In genomic region chr14:30550232-30551070, GRCm38 (mm10) we compare ENCODE assay signal across 8 mouse cellular contexts. TPM values are rescaled to one million over a fixed set of nuclear protein-coding genes. Genes with fewer than 3 reads are reported as not detected.
DNase-seq lines count a peak whose midpoint lies in the region; ATAC-seq and TF ChIP-seq lines count a peak whose summit lies in the region.

No protein-coding gene starts in this region.

- no peak for TF ChIP-seq CTCF in lung, adult 2 months (IDR thresholded peaks at IDR 0.05; ENCODE audit: insufficient read depth, low read length)

- no peaks in the 10 kb centered on the region for H3K9me3 ChIP-seq in embryonic facial prominence, embryonic 15.5 days (replicated peaks)
- H3K9me3 ChIP-seq in limb, embryonic 13.5 days = 0 out of 2 replicates have a peak, but pooled peaks cover 1% of the 10 kb centered on the region
- no peaks in the 10 kb centered on the region for H3K9me3 ChIP-seq in neural tube, embryonic 14.5 days (ENCODE audit: control insufficient read depth, low read length)

- H3K36me3 ChIP-seq in embryonic facial prominence, embryonic 15.5 days = no peaks in the 10 kb centered on the region
- H3K36me3 ChIP-seq in limb, embryonic 13.5 days = peaks cover 10% of the 10 kb centered on the region
- no peaks in the 10 kb centered on the region for H3K36me3 ChIP-seq in neural tube, embryonic 14.5 days (ENCODE audit: control insufficient read depth, insufficient read depth, low read length)

- no peak for ATAC-seq in embryonic facial prominence, embryonic 15.5 days (ENCODE audit: insufficient number of reproducible peaks, low FRiP score, low TSS enrichment, low read depth)
- no peak for ATAC-seq in limb, embryonic 13.5 days (ENCODE audit: low FRiP score, low read depth)
- ATAC-seq in neural tube, embryonic 14.5 days (ENCODE audit: low read depth) = no peak
- ATAC-seq in granulocyte monocyte progenitor cell, adult 5-6 weeks (replicated peaks; ENCODE audit: poor library complexity, severe bottlenecking) = no peak

- H3K27me3 ChIP-seq in embryonic facial prominence, embryonic 15.5 days = no peaks in the 10 kb centered on the region
- H3K27me3 ChIP-seq in limb, embryonic 13.5 days = no peaks in the 10 kb centered on the region
- H3K27me3 ChIP-seq in neural tube, embryonic 14.5 days (ENCODE audit: control insufficient read depth, insufficient read depth, low read length) = no peaks in the 10 kb centered on the region

- peak overlapping the region; percentile 88 for H3K4me2 ChIP-seq in embryonic facial prominence, embryonic 15.5 days (replicated peaks)
- peak overlapping the region; percentile 82 for H3K4me2 ChIP-seq in limb, embryonic 13.5 days (replicated peaks)
- H3K4me2 ChIP-seq in neural tube, embryonic 14.5 days (ENCODE audit: low read depth, low read length) = peak overlapping the region; percentile 91

- peak overlapping the region; percentile 95; the same call in 1 of the 2 replicates for H3K27ac ChIP-seq in embryonic facial prominence, embryonic 15.5 days (replicated peaks)
- peak overlapping the region; percentile 92; the same call in 1 of the 2 replicates for H3K27ac ChIP-seq in limb, embryonic 13.5 days
- H3K27ac ChIP-seq in neural tube, embryonic 14.5 days (ENCODE audit: low read depth, low read length) = no peak overlapping the region; the same call in 1 of the 2 replicates

- no peak for TF ChIP-seq POLR2A in lung, adult 2 months (IDR thresholded peaks at IDR 0.05; ENCODE audit: borderline replicate concordance, extremely low read depth, low read depth, low read length)

- H3K4me1 ChIP-seq in lung, adult 2 months (ENCODE audit: control insufficient read depth, insufficient read depth, low read length) = peaks cover 24% of the 10 kb centered on the region
- H3K4me1 ChIP-seq in embryonic facial prominence, embryonic 15.5 days = peaks cover 32% of the 10 kb centered on the region
- H3K4me1 ChIP-seq in limb, embryonic 13.5 days = peaks cover 28% of the 10 kb centered on the region
- peaks cover 25% of the 10 kb centered on the region for H3K4me1 ChIP-seq in neural tube, embryonic 14.5 days (ENCODE audit: control insufficient read depth, insufficient read depth, low read length)

- no peak for DNase-seq in lung, adult 2 months
- no peak for DNase-seq in lung, postnatal 10 days
- no peak for DNase-seq in ovary, postnatal 10 days (ENCODE audit: low spot score)
- DNase-seq in right cerebral cortex, postnatal 14 days = no peak

- peak overlapping the region; percentile 93 for H3K9ac ChIP-seq in embryonic facial prominence, embryonic 15.5 days
- peak overlapping the region; percentile 93 for H3K9ac ChIP-seq in limb, embryonic 13.5 days
- H3K9ac ChIP-seq in neural tube, embryonic 14.5 days (replicated peaks; ENCODE audit: low read depth, low read length) = peak overlapping the region; percentile 95; the same call in 1 of the 2 replicates

- WGBS in lung, adult 2 months = 44% methylated on average over 8 of the region's 8 CpGs
- WGBS in embryonic facial prominence, embryonic 15.5 days = 30% methylated on average over 8 of the region's 8 CpGs
- whole genome bisulfite sequencing in limb, embryonic 13.5 days = 32% methylated on average over 8 of the region's 8 CpGs
- WGBS in neural tube, embryonic 14.5 days = 31% methylated on average over 8 of the region's 8 CpGs

- H3K4me3 ChIP-seq in lung, adult 2 months (replicated peaks; ENCODE audit: extremely low read depth, low read depth, low read length) = peak overlapping the region; percentile 90
- peak overlapping the region; percentile 84 for H3K4me3 ChIP-seq in embryonic facial prominence, embryonic 15.5 days (replicated peaks)
- peak overlapping the region; percentile 85 for H3K4me3 ChIP-seq in limb, embryonic 13.5 days
- peak overlapping the region; percentile 62 for H3K4me3 ChIP-seq in neural tube, embryonic 14.5 days (ENCODE audit: low read depth, low read length)

RNA-seq across cellular contexts. Expression of gene Tkt, which starts 2.3 kb away (rescaled TPM):
- 223 and 271 TPM in 2 replicates for polyA plus RNA-seq in lung, adult 2 months (2012; rRNA removed)
- polyA plus RNA-seq in embryonic facial prominence, embryonic 15.5 days (2015; fragmentation: Nextera tagmentation; extraction: Ambion mirVana) = 197 and 204 TPM in 2 replicates
- polyA plus RNA-seq in limb, embryonic 13.5 days (2015; fragmentation: Nextera tagmentation; extraction: Ambion mirVana) = 228 and 235 TPM in 2 replicates
- 81.9 and 169 TPM in 2 replicates for polyA plus RNA-seq in neural tube, embryonic 14.5 days (2014; fragmentation: Nextera tagmentation; extraction: Ambion mirVana)
- 628 and 659 TPM in 2 replicates for total RNA-seq in granulocyte monocyte progenitor cell, adult 5-6 weeks (2014; fragmentation: Nextera tagmentation)
- 773 and 843 TPM in 2 replicates for total RNA-seq in granulocyte monocyte progenitor cell, adult 5-6 weeks (2017)

RNA-seq across cellular contexts. Expression of gene Cacna1d, which starts 59.2 kb away (rescaled TPM):
- polyA plus RNA-seq in lung, adult 2 months (2012; rRNA removed) = 20.7 and 26.2 TPM in 2 replicates
- polyA plus RNA-seq in embryonic facial prominence, embryonic 15.5 days (2015; fragmentation: Nextera tagmentation; extraction: Ambion mirVana) = 4.1 and 4.2 TPM in 2 replicates
- 2.9 and 4.7 TPM in 2 replicates for polyA plus RNA-seq in limb, embryonic 13.5 days (2015; fragmentation: Nextera tagmentation; extraction: Ambion mirVana)
- polyA plus RNA-seq in neural tube, embryonic 14.5 days (2014; fragmentation: Nextera tagmentation; extraction: Ambion mirVana) = 14.8 and 23.9 TPM in 2 replicates
- total RNA-seq in granulocyte monocyte progenitor cell, adult 5-6 weeks (2014; fragmentation: Nextera tagmentation) = not detected in 2 replicates
- 0.10 and 0.56 TPM in 2 replicates for total RNA-seq in granulocyte monocyte progenitor cell, adult 5-6 weeks (2017)
